Mouse (Mus musculus): ENCODE results near the gene Elmod3. TPM values are rescaled to one million over a fixed set of nuclear protein-coding genes. Genes with fewer than 3 reads are reported as not detected.
A peak's percentile ranks its signal among the peaks of the same experiment; 100 is the strongest.

Elmod3 gene
- 1 to 10 TPM; 7.9 to 8.9 (median 8.2) TPM for total RNA-seq (2022)

DNA sequence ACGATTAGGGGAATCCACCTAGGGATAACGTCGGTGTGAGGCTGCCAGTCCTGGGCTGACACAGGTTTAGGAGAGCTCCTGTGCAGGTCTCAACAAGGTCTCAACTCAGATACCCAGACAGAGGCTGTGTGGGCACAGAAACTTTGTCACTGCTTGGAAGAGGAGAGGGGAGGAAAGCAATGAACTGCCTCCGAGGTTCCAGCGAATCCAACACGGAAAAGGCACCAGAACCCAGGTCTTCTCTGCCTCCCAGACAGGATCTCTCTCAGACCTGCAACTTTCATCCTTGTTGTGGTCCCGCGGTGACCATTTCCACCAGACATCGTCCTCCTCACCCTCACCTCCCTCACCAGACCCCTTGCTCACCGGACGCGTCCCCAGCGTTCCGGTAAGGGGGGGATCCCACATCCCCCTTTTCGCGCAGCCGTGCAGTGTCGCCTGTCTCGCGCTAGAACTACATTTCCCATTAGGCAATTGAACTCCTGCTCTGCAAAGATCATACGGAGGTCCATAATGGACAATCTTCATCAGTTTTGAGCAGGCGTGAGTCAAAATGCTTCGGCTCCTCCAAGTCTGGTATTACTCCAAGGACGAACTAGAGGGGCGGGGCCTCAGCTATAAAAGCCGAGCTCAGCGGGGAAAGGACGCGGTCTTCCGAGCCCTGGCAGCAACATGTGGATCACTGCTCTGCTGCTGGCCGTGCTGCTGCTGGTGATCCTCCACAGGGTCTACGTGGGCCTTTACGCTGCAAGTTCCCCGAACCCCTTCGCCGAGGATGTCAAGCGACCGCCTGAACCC is at the start of gene Elmod3, which contains the start of gene Retsat:
Elmod3 (minus strand) TSS at position 458 of the 798 bp plus-strand sequence.
Retsat (plus strand) TSS at position 520 of the 798 bp plus-strand sequence.
- DNase-seq (ENCODE audit: low spot score in 2 of 2), result peak; percentile 93 to 96

DNA sequence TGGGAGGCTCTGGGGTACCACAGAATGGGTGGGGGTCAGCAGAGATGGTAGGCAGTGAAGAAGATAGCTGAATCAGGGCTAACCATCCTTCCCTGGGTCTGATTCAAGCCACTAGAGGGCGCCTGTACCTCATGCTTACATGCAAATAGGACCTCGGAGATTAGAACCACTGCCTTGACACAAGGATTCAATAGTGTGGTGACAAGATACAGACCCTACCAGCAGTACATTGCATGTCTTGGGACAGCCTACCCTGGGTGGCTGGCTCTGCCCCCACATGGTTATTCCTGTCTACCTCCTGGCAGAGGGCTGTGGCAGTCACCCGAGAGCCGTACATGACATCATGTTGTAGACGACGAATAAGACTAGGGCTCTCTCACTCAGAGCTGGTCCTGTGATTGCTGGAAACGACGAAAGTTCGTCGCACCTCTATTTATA is 49.2 kb upstream of the Elmod3 start:
- DNase-seq (ENCODE audit: low spot score in 2 of 2), result peak; percentile 50 to 62

DNA sequence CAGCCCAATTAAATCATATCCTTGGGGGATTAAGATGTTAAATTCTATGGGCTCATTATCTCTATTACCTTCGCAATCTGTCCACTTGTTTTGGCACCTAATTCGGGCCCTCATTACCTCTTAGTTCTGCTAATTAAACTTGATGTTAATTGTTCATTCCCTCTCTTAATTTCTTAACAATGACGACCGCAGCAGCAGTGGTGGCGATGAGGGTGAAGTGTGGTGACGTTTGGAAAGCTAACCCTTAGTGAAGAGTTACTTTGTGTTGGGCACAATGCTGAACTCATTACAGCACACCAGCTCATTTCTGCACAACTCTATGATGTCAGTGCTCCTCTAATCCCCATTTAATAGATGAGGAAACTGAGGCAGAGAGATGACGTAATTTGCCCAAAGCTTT is 47.2 kb upstream of the Elmod3 start:
- DNase-seq (ENCODE audit: low spot score in 2 of 2), result no peak

DNA sequence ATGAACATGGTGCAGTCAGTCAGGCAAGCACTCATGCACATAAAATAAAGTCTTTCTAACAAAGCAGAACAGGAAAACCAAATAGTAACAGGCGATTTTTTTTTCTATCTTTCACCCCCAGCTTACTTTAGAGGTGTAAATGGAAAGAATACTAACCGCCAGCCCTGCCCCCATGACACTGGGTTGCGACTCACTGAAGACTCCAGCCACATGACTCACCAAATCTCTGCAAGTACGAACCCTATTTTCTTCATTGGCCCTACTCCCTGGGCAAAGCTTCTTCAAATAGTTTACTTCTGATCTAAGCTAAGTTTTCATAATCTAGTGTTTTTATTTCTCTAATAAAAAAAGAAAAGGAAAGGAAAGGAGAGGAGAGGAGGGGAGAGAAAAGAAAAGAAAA is 46.4 kb upstream of the Elmod3 start:
- DNase-seq (ENCODE audit: low spot score in 2 of 2), result no peak

DNA sequence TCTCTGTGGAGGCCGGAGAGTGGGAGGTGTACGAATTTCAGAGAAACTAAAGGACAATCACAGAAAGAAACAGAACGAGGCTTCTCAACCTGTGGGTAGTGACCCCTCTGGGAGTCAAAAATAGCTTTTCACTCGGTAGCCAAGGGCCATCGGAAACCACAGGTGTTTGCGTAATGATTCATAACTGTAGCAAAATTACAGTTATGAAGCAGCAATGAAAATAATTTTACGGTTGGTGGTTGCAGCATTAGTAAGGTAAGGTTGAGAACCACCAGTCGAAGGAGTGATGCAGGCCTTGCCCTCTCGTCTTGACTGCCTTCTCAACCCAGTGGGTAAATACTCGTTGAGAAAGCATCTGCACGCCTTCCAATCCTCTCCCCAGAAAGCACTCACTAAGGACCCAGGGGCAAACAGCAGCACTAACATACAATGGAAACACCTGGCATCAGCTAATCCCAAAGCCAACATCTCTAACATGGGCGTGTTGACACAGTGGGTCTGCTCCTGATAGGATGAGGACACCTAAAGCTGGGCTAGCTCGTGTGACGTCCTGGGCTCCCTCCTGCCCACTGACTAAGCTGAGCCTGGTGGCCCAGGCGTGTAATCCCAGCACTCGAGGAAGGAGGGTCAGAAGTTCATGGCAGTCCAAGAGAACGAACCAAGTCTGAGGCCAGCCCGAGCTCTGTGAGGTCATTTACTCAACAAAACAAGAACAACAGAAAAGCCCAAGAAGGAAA is 43.2 kb upstream of the Elmod3 start:
- no peak for DNase-seq (ENCODE audit: low spot score in 2 of 2)

DNA sequence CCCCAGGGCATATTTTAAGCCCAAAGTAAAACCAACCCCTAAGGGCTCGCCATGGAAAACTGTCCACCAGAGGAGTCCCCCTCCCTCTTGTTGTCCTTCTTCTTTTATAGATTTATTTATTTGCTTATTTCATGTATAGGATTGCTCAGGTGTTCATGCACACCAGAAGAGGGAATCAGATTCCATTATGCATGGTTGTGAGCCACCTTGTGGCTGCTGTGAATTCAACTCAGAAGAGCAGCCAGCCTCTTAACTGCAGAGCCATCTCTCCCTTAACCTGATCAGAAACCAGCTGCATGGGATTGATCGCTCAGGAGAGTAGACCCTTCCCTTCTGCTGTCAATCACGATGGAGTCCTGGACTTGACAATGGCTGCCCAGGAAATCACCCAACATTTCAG is 38.7 kb upstream of the Elmod3 start:
- DNase-seq (ENCODE audit: low spot score in 2 of 2), result no peak

DNA sequence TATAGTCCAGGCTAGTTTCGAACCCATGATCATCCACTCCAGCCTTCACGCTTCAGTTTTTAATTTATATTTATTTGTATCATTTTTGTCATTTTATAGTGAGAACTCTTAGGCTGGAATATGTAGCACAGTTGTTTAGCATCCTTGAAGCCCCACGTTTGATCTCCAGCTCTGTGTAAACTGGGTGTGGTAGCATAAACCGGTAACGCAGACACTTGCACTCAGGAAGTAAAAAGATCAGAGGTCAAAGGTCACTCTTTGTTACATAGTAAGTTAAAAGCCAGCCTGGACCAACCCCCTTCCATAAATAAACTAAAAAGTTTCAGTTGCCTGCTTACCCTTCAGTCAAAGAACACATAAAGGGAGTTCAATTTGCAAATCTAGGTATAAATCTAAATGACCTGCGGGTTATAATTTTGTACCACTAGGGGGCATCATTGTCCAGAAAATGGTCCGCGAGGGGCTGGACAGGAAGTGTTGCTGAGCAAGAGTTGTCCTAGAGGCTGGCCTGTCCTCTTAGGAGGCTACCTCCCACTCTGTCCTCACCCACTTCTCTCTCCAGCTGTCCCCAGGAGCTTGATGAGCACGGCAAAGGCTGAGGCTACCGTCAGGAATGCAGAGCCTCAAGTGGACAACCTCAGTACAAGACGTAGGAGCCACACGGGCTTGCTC is 37.7 kb upstream of the Elmod3 start:
- DNase-seq (ENCODE audit: low spot score in 2 of 2), result peak in 1 of 2 experiments; percentile 38

DNA sequence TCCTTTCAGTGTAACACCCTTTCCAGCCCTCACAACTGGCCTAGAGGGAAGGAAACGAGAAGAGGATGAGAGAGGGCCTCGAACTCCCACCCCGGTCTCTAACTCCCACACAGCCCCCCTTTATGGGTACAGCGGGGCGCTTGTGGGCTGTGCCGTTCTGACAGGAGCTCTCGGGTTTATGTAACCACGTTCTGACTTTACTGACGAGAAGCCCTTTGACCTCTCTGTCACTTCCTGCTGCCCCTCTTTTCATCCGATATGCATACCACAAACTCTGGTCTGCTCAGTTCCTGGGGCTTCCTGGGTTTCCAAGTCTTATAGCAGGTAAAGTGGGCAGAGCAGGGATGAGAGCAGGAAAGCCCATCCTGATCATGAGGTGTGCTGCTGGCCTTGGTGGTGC is 36.1 kb upstream of the Elmod3 start:
- DNase-seq (ENCODE audit: low spot score in 2 of 2), result no peak

DNA sequence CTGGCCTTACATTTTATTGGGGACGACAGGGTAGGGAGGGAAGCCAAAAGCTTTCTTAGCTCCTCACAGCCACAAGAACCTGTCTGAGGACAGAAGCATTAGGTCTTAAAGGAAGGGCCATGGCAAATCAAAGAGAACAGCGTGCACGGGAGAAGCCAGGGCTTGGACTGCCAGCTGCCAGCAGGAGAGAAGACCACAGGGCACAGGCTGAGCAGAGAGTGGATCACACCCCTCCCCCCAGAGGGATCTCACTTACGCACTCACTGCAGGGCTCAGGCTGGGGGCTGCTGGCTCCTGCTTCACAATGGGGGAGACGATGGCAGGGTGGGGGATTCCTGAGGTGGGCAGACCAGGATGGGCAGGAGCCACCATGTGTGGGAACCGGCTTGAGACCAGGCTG is 33.5 kb upstream of the Elmod3 start:
- DNase-seq (ENCODE audit: low spot score in 2 of 2), result no peak

DNA sequence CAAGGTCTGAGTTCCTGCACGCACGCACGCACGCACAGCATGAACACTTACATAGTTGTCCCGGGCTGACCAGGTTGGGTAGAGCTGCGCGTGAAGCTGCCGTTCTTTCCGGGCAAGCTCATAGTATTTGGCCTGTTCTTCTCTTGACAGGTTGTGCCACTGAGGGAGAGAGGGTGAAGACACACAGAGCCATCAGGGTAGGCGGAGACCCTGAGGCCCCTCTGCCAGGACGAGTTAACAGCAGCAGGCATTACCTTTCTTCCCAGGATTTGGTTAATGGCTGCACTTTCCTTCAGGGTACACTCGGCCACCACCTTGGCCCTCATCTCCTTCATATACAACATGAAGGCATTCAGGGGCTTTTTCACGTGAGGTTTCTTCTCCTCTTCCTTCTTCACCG is 32.7 kb upstream of the Elmod3 start:
- no peak for DNase-seq (ENCODE audit: low spot score in 2 of 2)

DNA sequence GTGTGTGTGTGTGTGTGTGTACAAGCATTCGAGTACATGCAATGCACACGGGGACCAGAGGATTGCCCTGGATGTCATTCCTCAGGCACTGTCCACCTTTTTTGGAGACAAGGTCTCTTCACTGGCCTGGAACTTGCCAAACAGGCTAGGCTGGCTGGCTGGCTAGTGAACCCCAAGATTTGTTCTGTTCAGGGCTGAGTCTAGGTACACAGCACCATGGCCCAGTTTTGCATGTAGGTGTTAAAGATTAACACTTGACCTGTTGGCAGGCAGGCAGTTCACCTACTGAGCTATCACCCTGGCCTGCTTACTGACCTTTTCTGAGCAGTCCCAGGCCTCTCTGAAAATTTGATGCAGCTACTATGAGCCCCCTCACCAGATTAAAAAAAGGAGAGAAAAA is 32.2 kb upstream of the Elmod3 start:
- DNase-seq (ENCODE audit: low spot score in 2 of 2), result no peak

DNA sequence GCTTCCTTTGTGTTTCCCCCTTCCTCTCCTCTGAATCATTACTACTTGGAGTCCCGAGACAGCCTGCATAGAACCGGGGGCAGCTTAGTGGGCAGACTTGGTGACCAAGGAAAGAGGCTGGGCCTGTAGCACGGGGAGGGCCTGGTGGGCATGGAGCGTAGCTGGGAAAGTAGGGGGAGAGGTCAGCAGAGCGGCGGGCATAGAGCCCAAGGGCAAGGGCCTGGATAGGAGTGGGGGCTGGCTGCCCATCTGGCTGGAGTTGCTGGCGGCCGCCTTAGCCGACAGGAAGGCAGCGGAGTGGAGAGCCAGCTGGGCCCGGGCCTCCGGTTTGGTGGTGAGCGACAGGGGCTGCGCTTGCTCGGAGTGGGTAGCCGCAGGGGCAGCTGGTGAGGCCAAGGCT is 29.1 kb upstream of the Elmod3 start:
- no peak for DNase-seq (ENCODE audit: low spot score in 2 of 2)

DNA sequence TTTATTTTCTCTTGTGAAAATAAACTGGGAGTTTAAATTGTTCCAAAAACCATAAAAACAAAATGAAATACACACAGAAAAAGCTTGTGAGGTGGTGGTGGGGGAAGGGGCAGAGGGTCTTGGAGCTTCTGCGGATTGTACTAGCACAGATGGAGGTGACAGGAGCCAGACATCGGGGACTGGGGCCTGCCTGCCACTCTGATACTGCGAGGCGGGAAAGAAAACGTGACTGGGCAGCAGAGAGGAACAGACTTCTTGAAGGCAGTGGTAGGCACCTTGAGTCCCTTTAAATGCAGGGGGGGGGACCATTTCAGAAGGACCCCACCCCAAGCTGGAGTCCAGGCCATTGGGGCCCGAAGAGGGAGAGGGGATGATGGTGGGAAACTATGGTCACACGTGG is 28.2 kb upstream of the Elmod3 start:
- DNase-seq (ENCODE audit: low spot score in 2 of 2), result no peak

DNA sequence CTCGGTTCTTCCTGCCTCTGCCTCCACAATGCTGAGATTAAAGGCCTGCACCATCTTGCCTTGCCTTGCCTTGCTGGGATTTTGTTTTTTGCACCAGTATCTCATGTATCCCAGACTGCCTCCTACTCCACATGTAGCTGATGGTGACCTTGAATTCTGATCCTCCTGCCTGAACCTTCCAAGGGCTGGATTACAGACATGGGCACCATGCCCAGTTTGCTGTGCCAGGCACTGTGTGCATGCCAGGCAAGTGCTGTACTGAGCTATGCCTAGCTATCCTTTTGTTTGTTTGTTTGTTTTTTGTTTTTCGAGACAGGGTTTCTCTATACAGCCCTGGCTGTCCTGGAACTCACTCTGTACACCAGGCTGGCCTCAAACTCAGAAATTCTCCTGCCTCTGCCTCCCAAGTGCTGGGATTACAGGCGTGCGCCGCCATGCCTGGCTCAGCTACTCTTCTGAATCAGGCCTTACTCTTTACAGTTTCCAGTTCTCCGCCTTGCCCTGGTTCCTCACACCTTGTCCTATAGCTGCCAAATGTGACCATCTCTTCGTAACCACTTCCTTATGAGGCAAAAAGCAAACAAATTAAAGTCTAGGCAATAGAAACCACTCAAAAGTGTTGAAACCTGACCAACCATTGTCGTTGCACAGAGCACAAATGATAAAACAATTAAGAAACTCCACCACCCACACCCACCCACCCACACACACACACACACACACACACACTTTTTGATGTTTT is 25.6 kb upstream of the Elmod3 start:
- peak; percentile 39 to 69 for DNase-seq (ENCODE audit: low spot score in 2 of 2)

DNA sequence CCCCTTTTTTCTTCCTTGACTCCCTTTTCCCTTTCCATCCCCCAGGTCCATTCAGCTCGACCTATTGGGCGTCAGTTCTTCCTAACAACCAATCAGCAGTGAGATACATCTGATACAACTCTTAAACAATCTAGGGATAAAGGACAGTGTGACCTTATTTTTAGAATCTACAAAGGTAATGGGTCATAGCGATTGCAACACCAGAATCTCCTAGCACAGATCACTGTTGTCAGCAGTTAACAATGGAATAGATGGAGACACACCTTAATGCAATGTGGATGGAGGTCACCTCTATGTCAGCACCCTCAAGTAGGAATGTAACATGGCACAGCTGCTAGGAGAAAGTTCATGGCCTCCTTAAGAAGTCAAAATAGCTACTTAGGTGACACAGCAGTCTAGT is 24.7 kb upstream of the Elmod3 start:
- no peak for DNase-seq (ENCODE audit: low spot score in 2 of 2)

DNA sequence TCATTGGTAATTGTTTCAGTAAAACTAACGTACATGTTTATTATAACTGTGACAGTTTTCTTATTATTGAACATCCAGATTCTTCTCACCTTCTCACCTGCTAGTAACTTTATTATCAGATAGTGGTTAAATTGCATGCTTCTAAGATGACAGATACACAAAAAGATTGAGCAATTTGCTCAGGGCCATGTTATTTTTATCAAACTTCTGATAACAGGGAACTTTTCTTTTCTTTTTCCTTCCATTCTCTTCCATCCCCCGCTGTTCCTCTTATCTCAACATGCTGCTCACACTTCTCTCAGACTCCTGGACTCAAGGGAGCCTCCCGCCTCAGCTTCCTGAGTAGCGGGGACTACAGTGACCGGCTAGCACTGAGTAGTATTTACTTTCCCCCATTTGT is 22.7 kb upstream of the Elmod3 start:
- DNase-seq (ENCODE audit: low spot score in 2 of 2), result no peak

DNA sequence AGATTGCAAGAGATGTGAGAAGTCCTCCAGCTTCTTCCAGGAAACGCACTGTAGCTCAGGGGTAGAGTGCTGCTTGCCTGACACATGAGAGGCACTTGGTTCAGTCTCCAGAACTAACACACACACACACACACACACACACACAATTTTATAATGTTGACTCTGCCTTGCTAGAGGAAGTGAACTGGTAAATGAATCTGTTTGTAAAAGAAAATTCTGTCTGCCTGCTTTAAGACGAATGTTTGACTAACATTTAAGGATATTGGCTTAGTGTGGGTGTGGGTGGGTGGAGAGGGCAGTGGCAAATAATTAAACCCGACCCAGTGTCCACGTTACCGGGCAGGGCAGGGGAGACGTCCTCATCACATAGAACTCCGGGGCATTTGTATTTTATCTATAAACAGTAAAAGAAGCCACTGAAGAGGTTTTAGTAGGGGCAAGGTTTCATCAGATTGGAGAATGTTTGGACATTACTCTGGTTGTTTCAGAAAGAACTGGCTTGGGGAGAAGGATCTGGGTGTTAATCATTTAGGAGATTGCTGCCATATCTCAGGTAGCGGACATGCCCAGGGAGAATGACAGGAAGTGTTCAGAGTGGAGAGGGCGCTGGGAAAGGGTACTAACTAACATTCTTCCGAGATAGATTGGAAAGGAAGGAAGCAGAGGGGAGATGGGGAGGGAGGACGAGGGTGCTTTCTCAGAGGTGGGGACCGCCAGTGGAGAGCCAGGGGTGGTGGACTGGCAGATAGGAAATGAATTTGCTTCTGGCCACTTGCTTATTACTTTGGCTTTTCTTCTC is 21.7 kb upstream of the Elmod3 start:
- no peak for DNase-seq (ENCODE audit: low spot score in 2 of 2)

DNA sequence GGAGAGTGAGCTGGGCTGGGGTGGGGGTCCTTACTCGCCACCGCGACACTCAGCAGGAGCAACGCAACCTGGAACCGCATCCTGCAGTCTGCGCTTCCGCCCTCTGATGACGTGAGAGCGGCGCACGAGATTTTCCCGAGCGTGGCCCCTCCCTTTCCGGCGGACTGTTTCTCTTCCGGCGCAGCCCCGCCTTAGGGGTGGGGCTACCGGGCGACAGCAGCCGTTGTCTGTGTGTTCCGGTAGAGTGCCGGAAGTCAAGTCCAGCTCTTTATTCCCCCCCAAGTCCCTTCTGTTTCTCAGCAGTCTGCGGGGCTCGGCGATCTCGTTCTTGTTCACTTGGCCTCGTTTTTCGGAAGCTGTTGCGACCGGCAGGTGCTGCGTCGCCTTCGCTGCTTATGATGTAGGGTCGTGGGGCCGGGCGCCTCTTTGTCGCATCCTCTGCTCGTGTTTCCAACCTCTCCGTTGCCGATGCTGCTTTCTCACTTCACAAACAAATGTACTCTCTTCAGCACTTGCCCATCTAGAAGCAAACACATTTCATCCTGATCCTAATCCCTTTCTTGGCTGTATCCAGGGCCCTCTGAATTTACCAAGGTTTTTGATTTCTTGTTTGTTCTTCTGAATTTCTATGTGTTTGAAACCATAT is 18.6 kb upstream of the Elmod3 start, which contains the start of gene Tgoln1:
Tgoln1 (minus strand) TSS at position 358 of the 646 bp plus-strand sequence.
- peak; percentile 88 for DNase-seq (ENCODE audit: low spot score in 2 of 2)

DNA sequence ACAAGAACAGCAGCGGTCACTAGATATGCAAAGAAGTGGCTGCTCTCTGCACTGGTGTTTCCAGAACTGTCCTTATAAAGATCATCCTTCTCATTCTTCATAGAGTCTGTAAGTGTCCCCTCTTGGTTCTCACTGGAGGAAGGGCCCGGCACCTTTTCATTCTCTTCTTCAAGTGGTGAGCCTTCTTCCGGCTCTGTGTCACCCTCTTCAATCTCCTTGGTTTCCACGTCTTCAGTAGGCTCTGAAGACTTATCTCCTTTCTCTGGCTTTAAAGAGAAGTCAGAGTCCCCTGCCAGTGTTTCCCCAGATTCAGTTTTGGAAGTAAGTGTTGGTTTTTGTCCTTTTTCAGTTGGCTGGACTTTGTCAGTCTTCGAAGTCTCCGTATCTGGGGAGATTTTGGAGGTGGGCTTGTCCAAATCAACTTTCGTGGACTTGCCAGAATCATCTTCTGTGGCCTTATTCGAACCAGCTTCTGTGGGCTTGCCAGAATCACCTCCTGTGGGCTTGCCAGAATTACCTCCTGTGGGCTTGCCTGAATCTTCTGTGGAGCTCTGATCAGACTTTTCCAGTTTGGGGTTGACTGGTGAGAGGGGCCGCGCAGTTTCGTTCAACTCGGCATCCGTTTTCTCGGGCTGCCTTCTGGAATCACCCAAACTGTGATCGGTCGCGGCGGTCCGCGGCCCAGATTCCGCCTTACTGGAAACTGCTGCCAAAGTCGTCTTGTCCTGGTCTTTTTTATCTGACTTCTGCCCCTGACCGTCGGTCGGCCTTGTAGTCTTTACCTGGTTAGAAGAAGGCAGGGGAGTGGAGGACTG is 17.6 kb upstream of the Elmod3 start:
- DNase-seq (ENCODE audit: low spot score in 2 of 2), result no peak

Data from gastrocnemius, adult 8-10 months (tissue).